Mouse (Mus musculus): ENCODE data around the gene Podn. TPM values are rescaled to one million over a fixed set of nuclear protein-coding genes. Genes with fewer than 3 reads are reported as not detected.

Podn gene
- polyA plus RNA-seq, 1 experiment, result 150 TPM

DNA sequence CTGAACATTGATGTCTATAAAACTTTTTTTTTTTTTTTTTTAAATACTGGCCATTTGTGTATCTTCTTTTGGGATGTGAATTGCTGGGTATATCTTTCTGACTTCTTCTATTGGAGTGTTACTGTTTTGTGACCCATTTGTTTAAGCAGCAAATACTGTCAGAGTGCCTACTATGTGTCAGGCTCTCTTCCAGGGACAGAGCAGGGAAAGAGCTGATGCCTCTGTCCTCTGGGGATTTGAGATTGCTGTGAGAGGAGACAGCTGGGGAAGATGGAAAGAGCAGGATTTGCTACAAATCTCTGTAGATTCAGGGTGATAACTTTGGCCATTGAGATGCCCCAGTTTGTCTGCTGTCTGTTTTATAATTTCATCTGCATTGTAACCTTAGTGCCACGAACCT, 96.9 kb downstream of the Podn start:
- Histone ChIP-seq H3K4me3 (ENCODE audit: low read depth, low read length) (no peak overlapping the region), H3K27ac (ENCODE audit: insufficient read depth, low read depth, low read length) (no peak overlapping the region), H3K27me3 (ENCODE audit: control insufficient read depth, insufficient read depth, low read length) (no peaks in the 10 kb centered on the region), H3K4me1 (ENCODE audit: control insufficient read depth, insufficient read depth, insufficient read length, low read length) (no peaks in the 10 kb centered on the region), H3K36me3 (ENCODE audit: control insufficient read depth, insufficient read depth, low read length) (no peaks in the 10 kb centered on the region)
- 64% methylated on average over 1 of the region's 1 CpGs for WGBS
- no peak for TF ChIP-seq CTCF (IDR thresholded peaks at IDR 0.05; ENCODE audit: extremely low read depth, insufficient read length, insufficient replicate concordance, low read depth, low read length)

GRCm38 (mm10) chr4:107998641-107999332, 97.5 kb downstream of the Podn start:
- no peaks in the 10 kb centered on the region for H3K4me1 ChIP-seq (ENCODE audit: control insufficient read depth, insufficient read depth, insufficient read length, low read length)
- no peaks in the 10 kb centered on the region for H3K36me3 ChIP-seq (ENCODE audit: control insufficient read depth, insufficient read depth, low read length)
- no peak overlapping the region; the same call in 1 of the 2 replicates for H3K27ac ChIP-seq (ENCODE audit: insufficient read depth, low read depth, low read length)
- H3K27me3 ChIP-seq (ENCODE audit: control insufficient read depth, insufficient read depth, low read length), result no peaks in the 10 kb centered on the region
- 55% methylated on average over 11 of the region's 11 CpGs for WGBS
- no peak for TF ChIP-seq CTCF (IDR thresholded peaks at IDR 0.05; ENCODE audit: extremely low read depth, insufficient read length, insufficient replicate concordance, low read depth, low read length)
- TF ChIP-seq POLR2A (IDR thresholded peaks at IDR 0.05; ENCODE audit: low read depth, low read length), result no peak
- no peak overlapping the region for H3K4me3 ChIP-seq (ENCODE audit: low read depth, low read length)

- no peak for TF ChIP-seq POLR2A (IDR thresholded peaks at IDR 0.05; ENCODE audit: low read depth, low read length)
- TF ChIP-seq CTCF (IDR thresholded peaks at IDR 0.05; ENCODE audit: extremely low read depth, insufficient read length, insufficient replicate concordance, low read depth, low read length), result no peak
- H3K4me3 ChIP-seq (ENCODE audit: low read depth, low read length), result no peak overlapping the region
- WGBS, result 93% methylated on average over 9 of the region's 9 CpGs
- H3K27ac ChIP-seq (ENCODE audit: insufficient read depth, low read depth, low read length), result no peak overlapping the region
- no peaks in the 10 kb centered on the region for H3K4me1 ChIP-seq (ENCODE audit: control insufficient read depth, insufficient read depth, insufficient read length, low read length)
- H3K27me3 ChIP-seq (ENCODE audit: control insufficient read depth, insufficient read depth, low read length), result no peaks in the 10 kb centered on the region
- H3K36me3 ChIP-seq (ENCODE audit: control insufficient read depth, insufficient read depth, low read length), result no peaks in the 10 kb centered on the region
Measured at GRCm38 (mm10) chr4:107996418-107996986, 99.7 kb downstream of the Podn start.

- TF ChIP-seq POLR2A (IDR thresholded peaks at IDR 0.05; ENCODE audit: low read depth, low read length) (no peak), CTCF (IDR thresholded peaks at IDR 0.05; ENCODE audit: extremely low read depth, insufficient read length, insufficient replicate concordance, low read depth, low read length) (no peak)
- Histone ChIP-seq H3K4me3 (ENCODE audit: low read depth, low read length) (no peak overlapping the region), H3K36me3 (ENCODE audit: control insufficient read depth, insufficient read depth, low read length) (no peaks in the 10 kb centered on the region), H3K4me1 (ENCODE audit: control insufficient read depth, insufficient read depth, insufficient read length, low read length) (no peaks in the 10 kb centered on the region), H3K27ac (ENCODE audit: insufficient read depth, low read depth, low read length) (no peak overlapping the region), H3K27me3 (ENCODE audit: control insufficient read depth, insufficient read depth, low read length) (no peaks in the 10 kb centered on the region)
- 89% methylated on average over 6 of the region's 6 CpGs for WGBS
Measured at GRCm38 (mm10) chr4:107995727-107996126, 100.5 kb downstream of the Podn start.

- TF ChIP-seq CTCF (IDR thresholded peaks at IDR 0.05; ENCODE audit: extremely low read depth, insufficient read length, insufficient replicate concordance, low read depth, low read length) (no peak), POLR2A (IDR thresholded peaks at IDR 0.05; ENCODE audit: low read depth, low read length) (no peak)
- Histone ChIP-seq H3K4me1 (ENCODE audit: control insufficient read depth, insufficient read depth, insufficient read length, low read length) (no peaks in the 10 kb centered on the region), H3K4me3 (ENCODE audit: low read depth, low read length) (no peak overlapping the region), H3K27ac (ENCODE audit: insufficient read depth, low read depth, low read length) (no peak overlapping the region), H3K36me3 (ENCODE audit: control insufficient read depth, insufficient read depth, low read length) (no peaks in the 10 kb centered on the region), H3K27me3 (ENCODE audit: control insufficient read depth, insufficient read depth, low read length) (no peaks in the 10 kb centered on the region)
- 90% methylated on average over 6 of the region's 6 CpGs for WGBS
Measured at GRCm38 (mm10) chr4:107995011-107995410, 101.2 kb downstream of the Podn start.

GRCm38 (mm10) chr4:107991879-107992278, 104.4 kb downstream of the Podn start:
- no peak for TF ChIP-seq POLR2A (IDR thresholded peaks at IDR 0.05; ENCODE audit: low read depth, low read length)
- no peak for TF ChIP-seq CTCF (IDR thresholded peaks at IDR 0.05; ENCODE audit: extremely low read depth, insufficient read length, insufficient replicate concordance, low read depth, low read length)
- WGBS, result 38% methylated on average over 6 of the region's 6 CpGs

GRCm38 (mm10) chr4:107990818-107991217, 105.4 kb downstream of the Podn start:
- no peak overlapping the region for H3K4me3 ChIP-seq (ENCODE audit: low read depth, low read length)
- 81% methylated on average over 5 of the region's 5 CpGs for WGBS
- TF ChIP-seq CTCF (IDR thresholded peaks at IDR 0.05; ENCODE audit: extremely low read depth, insufficient read length, insufficient replicate concordance, low read depth, low read length) (no peak), POLR2A (IDR thresholded peaks at IDR 0.05; ENCODE audit: low read depth, low read length) (no peak)
- no peak overlapping the region for H3K27ac ChIP-seq (ENCODE audit: insufficient read depth, low read depth, low read length)
- no peaks in the 10 kb centered on the region for H3K36me3 ChIP-seq (ENCODE audit: control insufficient read depth, insufficient read depth, low read length)
- H3K27me3 ChIP-seq (ENCODE audit: control insufficient read depth, insufficient read depth, low read length), result no peaks in the 10 kb centered on the region
- no peaks in the 10 kb centered on the region for H3K4me1 ChIP-seq (ENCODE audit: control insufficient read depth, insufficient read depth, insufficient read length, low read length)

More at GRCm38 (mm10) chr4:107991879-107992278, 104.4 kb downstream of the Podn start:
- no peaks in the 10 kb centered on the region for H3K4me1 ChIP-seq (ENCODE audit: control insufficient read depth, insufficient read depth, insufficient read length, low read length)
- no peak overlapping the region for H3K4me3 ChIP-seq (ENCODE audit: low read depth, low read length)
- no peaks in the 10 kb centered on the region for H3K36me3 ChIP-seq (ENCODE audit: control insufficient read depth, insufficient read depth, low read length)
- H3K27ac ChIP-seq (ENCODE audit: insufficient read depth, low read depth, low read length), result no peak overlapping the region
- no peaks in the 10 kb centered on the region for H3K27me3 ChIP-seq (ENCODE audit: control insufficient read depth, insufficient read depth, low read length)
